Mouse (Mus musculus) small intestine, adult 2 months (tissue): ENCODE results near the gene Elovl6. TPM values are rescaled to one million over a fixed set of nuclear protein-coding genes. Genes with fewer than 3 reads are reported as not detected.

Experiments
- H3K27ac ChIP-seq: fragments of 200-500 bp; 2 replicates; pipeline ENCODE4 v1.5.1; 2012; ENCODE audit warnings: low read depth, low read length, control low read depth, inconsistent platforms; ENCODE audit not compliant: insufficient read depth
- H3K27me3 ChIP-seq: fragments of 200-500 bp; 2 replicates; pipeline ENCODE4 v1.6.1; 2012; ENCODE audit warnings: mild to moderate bottlenecking, moderate library complexity, low read length, inconsistent platforms; ENCODE audit not compliant: control insufficient read depth, insufficient read depth
- H3K36me3 ChIP-seq: fragments of 200-500 bp; 2 replicates; pipeline ENCODE4 v1.6.1; 2012; ENCODE audit warnings: mild to moderate bottlenecking, low read length, control low read depth, inconsistent platforms; ENCODE audit not compliant: control insufficient read depth, insufficient read depth
- H3K4me1 ChIP-seq: fragments of 200-500 bp; 2 replicates; pipeline ENCODE4 v1.6.1; 2012; ENCODE audit warnings: low read length, inconsistent platforms, mixed read lengths; ENCODE audit not compliant: control insufficient read depth, insufficient read depth, insufficient read length
- H3K4me3 ChIP-seq: fragments of 200-500 bp; 2 replicates; pipeline ENCODE4 v1.5.1; 2012; ENCODE audit warnings: low read depth, mild to moderate bottlenecking, control low read depth, inconsistent platforms, low read length, moderate library complexity
- CTCF ChIP-seq: fragments of 200-500 bp; IDR thresholded peaks from 2 replicates; pipeline ENCODE4 v1.5.1; 2012; ENCODE audit warnings: low read depth, mild to moderate bottlenecking, control low read depth, inconsistent platforms, low read length, moderate library complexity, mixed read lengths; ENCODE audit not compliant: insufficient replicate concordance, insufficient read length; ENCODE audit errors: extremely low read depth
- POLR2A ChIP-seq: fragments of 200-500 bp; IDR thresholded peaks from 2 replicates; pipeline ENCODE4 v1.6.1; 2012; ENCODE audit warnings: low read depth, mild to moderate bottlenecking, control low read depth, inconsistent platforms, low read length, moderate library complexity
- WGBS: fragments of 180-500 bp; shearing (Covaris S2); methylation state at CpG from one replicate; pipeline ENCODE4 v1.1.7; 2018; 5-methylcytosine and 5-hydroxymethylcytosine counted together
- polyA plus RNA-seq: library from polyadenylated mRNA; depleted of rRNA; stranded (reverse); fragments of >200 nt; gene quantifications from 2 replicates; pipeline ENCODE4 v1.2.3, GENCODE M21; 2012

The Elovl6 gene
- polyA plus RNA-seq, 1 experiment, result 25.3 TPM

- 83% methylated on average over 7 of the region's 7 CpGs for WGBS
- Histone ChIP-seq H3K36me3 (no peaks in the 10 kb centered on the region), H3K4me3 (no peak overlapping the region), H3K4me1 (no peaks in the 10 kb centered on the region), H3K27ac (no peak overlapping the region), H3K27me3 (no peaks in the 10 kb centered on the region)
- TF ChIP-seq CTCF (no peak), POLR2A (no peak)
Observed at GRCm38 (mm10) chr3:129658776-129659175, 126.6 kb downstream of the Elovl6 start.

GRCm38 (mm10) chr3:129663906-129664305, 131.8 kb downstream of the Elovl6 start:
- Histone ChIP-seq H3K27ac (no peak overlapping the region), H3K4me1 (no peaks in the 10 kb centered on the region), H3K4me3 (no peak overlapping the region), H3K27me3 (no peaks in the 10 kb centered on the region), H3K36me3 (no peaks in the 10 kb centered on the region)
- 74% methylated on average over 2 of the region's 2 CpGs for WGBS
- no peak for TF ChIP-seq CTCF
- TF ChIP-seq POLR2A, result no peak

- TF ChIP-seq CTCF (no peak), POLR2A (no peak)
- Histone ChIP-seq H3K4me1 (no peaks in the 10 kb centered on the region), H3K36me3 (no peaks in the 10 kb centered on the region), H3K27ac (no peak overlapping the region), H3K27me3 (no peaks in the 10 kb centered on the region), H3K4me3 (no peak overlapping the region)
- WGBS, result 88% methylated on average over 7 of the region's 7 CpGs
Observed at GRCm38 (mm10) chr3:129675923-129676322, 143.8 kb downstream of the Elovl6 start.

- Histone ChIP-seq H3K4me3 (no peak overlapping the region), H3K4me1 (no peaks in the 10 kb centered on the region), H3K36me3 (no peaks in the 10 kb centered on the region; the same call in 1 of the 2 replicates), H3K27ac (no peak overlapping the region), H3K27me3 (no peaks in the 10 kb centered on the region)
- WGBS, result 75% methylated on average over 5 of the region's 5 CpGs
- TF ChIP-seq POLR2A (no peak), CTCF (no peak)
Observed at GRCm38 (mm10) chr3:129680258-129680657, 148.1 kb downstream of the Elovl6 start.

GRCm38 (mm10) chr3:129681841-129682240, 149.7 kb downstream of the Elovl6 start:
- H3K27me3 ChIP-seq, result no peaks in the 10 kb centered on the region
- H3K4me3 ChIP-seq, result no peak overlapping the region
- no peaks in the 10 kb centered on the region for H3K4me1 ChIP-seq
- 68% methylated on average over 4 of the region's 4 CpGs for WGBS
- no peaks in the 10 kb centered on the region; the same call in 1 of the 2 replicates for H3K36me3 ChIP-seq
- no peak for TF ChIP-seq CTCF
- TF ChIP-seq POLR2A, result no peak
- no peak overlapping the region for H3K27ac ChIP-seq

- Histone ChIP-seq H3K36me3 (no peaks in the 10 kb centered on the region; the same call in 1 of the 2 replicates), H3K4me3 (no peak overlapping the region), H3K27me3 (no peaks in the 10 kb centered on the region), H3K4me1 (no peaks in the 10 kb centered on the region), H3K27ac (no peak overlapping the region)
- 87% methylated on average over 10 of the region's 10 CpGs for WGBS
- TF ChIP-seq POLR2A, result no peak
- TF ChIP-seq CTCF, result no peak
Observed at GRCm38 (mm10) chr3:129682389-129682788, 150.2 kb downstream of the Elovl6 start.

- H3K36me3 ChIP-seq, result no peaks in the 10 kb centered on the region; the same call in 1 of the 2 replicates
- H3K27me3 ChIP-seq, result no peaks in the 10 kb centered on the region
- no peak overlapping the region for H3K27ac ChIP-seq
- H3K4me1 ChIP-seq, result no peaks in the 10 kb centered on the region
- TF ChIP-seq POLR2A, result no peak
- peak; percentile 44; the same call in 1 of the 2 replicates for TF ChIP-seq CTCF
- WGBS, result 88% methylated on average over 10 of the region's 10 CpGs
- no peak overlapping the region for H3K4me3 ChIP-seq
Observed at GRCm38 (mm10) chr3:129683060-129683679, 151.0 kb downstream of the Elovl6 start.

- Histone ChIP-seq H3K27me3 (no peaks in the 10 kb centered on the region), H3K4me1 (no peaks in the 10 kb centered on the region), H3K4me3 (no peak overlapping the region), H3K27ac (no peak overlapping the region), H3K36me3 (no peaks in the 10 kb centered on the region; the same call in 1 of the 2 replicates)
- 91% methylated on average over 12 of the region's 12 CpGs for WGBS
- TF ChIP-seq POLR2A, result no peak
- no peak for TF ChIP-seq CTCF
Observed at GRCm38 (mm10) chr3:129686196-129686595, 154.0 kb downstream of the Elovl6 start.
